Mouse (Mus musculus): ENCODE data around the gene Anxa5.

Gene Anxa5

DNA sequence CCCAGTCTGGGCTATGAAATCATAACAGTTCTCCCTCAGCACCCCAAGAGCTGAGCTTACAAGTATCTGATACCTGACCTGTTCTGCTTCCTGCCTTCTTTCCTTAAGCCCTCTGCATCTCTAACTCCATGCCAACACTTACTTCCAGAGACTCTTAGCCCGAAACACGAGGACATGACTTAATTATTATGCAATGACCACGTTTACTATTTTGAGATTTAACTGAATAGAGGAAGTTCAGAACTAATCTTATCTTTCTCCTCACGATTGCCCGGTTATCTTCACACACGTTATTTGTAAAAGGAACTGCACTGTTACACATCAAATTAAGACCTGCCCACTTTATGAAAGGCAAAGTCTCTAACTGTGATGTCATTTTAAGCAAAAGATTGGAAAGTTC, 28.8 kb downstream of the Anxa5 start:
- DNase-seq (ENCODE audit: low spot score) = no peak

GRCm38 (mm10) chr3:36446506-36446905, 29.2 kb downstream of the Anxa5 start:
- no peak for DNase-seq (ENCODE audit: low spot score)

DNA sequence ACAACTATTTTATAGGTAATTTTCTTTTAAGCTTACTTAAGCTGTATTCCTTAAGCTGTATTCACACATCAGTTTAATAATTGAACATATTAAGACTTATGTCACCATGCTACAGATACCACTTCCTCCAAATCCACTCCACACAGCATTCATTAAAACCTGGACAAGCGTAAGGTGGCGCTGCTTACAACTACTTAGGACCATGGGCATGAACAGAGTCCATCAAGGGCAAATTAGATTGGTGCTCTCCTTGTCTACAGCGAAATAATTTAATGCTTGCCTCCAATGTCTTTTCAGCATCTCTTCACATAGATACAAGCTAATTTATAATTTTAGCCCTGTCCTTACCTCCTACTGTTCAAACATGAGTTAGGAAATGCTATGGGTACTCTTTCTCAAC, 29.7 kb downstream of the Anxa5 start:
- no peak for DNase-seq (ENCODE audit: low spot score)

- DNase-seq (ENCODE audit: low spot score) = no peak
Observed at GRCm38 (mm10) chr3:36442426-36442825, 33.3 kb downstream of the Anxa5 start.

GRCm38 (mm10) chr3:36440280-36440679, 35.4 kb downstream of the Anxa5 start:
- DNase-seq (ENCODE audit: low spot score) = no peak

GRCm38 (mm10) chr3:36430360-36430759, 45.3 kb downstream of the Anxa5 start:
- no peak for DNase-seq (ENCODE audit: low spot score)

DNA sequence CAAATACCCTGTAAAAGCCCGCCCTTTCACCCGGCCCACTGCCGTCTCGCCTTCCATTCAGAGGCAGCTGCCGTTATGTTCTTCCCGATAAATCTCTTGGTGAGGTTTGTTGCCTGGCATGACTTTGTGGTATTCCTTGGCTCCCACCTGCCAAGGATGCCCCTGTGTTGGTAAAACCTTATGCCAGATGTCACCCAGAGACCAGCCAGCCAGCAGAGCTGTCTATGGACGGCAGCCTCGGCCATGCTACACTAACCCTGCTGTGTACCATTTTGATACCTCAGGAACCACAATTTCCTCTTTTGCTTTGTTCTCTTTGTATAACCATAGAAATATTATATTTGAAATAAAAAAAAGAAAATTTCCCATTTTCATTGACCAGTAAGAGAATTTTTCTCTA, 48.3 kb downstream of the Anxa5 start:
- DNase-seq (ENCODE audit: low spot score) = no peak

DNA sequence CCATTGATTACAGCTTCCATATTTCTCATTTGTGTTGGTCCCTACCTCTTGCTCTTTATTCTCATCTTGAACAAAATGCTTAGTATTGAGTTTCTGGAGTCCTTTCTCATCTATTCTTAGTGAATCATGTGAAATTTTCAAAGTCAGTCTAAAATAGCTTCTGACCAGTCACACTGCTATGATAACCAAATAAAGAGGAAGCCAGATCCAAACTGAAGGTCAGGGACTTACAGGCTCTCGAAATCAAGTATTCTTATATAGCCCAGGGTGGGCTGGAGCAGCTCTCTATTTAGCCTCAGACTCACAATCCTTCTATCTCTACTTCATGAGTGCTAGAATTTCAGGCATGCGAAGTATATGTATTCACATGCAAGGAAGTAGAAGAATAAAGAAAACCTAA, 66.2 kb downstream of the Anxa5 start:
- no peak for DNase-seq (ENCODE audit: low spot score)

- DNase-seq (ENCODE audit: low spot score) = no peak
Observed at GRCm38 (mm10) chr3:36406967-36407366, 68.7 kb downstream of the Anxa5 start.

DNA sequence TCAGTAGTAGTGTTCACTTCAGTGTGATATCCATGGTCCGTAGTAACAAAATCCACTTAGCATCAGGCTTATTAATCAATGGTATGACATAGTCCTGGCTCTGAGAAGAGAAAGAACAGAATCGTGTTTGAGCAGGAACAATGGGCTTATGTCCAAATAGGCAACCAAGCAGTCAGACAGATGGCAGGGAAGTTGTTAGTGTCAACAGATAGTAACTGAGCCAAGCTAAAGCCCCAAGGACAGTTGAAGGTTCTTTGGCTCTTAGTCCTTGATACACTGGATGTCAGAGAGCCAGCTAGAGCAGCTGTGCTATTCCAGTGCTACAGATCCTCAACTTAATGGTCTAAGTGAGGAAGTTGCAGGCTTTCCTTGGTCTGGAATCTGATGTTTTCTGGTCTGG, 69.4 kb downstream of the Anxa5 start:
- no peak for DNase-seq (ENCODE audit: low spot score)

DNA sequence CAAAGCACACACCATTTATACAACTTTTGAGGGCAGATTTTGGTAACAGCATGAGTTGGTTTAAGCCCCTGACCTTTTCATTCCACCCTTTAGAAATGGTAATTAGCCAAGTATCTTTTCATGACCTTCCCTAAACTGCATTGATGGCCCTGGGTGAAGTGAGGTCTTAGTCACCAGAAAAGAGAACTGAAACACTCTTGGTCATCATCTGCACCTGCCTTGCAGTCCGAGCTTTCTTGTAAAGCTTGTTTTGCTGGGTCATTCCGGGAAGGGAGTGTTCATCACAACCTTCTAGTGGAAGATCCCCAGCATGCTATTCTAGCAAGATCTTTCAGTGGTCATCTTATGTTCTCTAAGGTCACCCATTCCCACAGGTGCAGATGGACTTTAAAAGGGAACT, 73.8 kb downstream of the Anxa5 start:
- no peak for DNase-seq (ENCODE audit: low spot score)

DNA sequence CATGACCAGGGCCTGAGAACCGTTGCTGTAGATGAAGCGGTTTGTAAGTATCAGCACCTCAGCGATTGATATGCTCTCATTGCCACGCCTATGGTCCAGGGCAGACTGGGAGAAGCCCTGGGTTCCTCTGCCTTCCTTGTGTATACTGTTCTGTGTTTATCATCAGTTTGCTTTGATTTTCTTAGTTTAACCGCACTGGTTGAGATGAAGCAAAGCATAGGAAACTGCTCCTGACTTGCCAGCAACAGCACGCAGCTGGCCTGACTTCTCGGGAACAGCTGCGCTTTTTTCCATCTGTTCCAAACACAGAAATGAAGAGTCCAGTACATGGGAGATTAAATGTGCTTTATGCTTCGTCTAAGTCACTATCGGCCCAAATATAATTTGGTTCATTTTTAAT, 75.0 kb downstream of the Anxa5 start:
- no peak for DNase-seq (ENCODE audit: low spot score)
